Mouse (Mus musculus) CD4-positive helper T cell, adult 2 months (primary cell): ENCODE measurements around the gene Cd300lg.

Source experiments
- DNase-seq: peaks from one replicate; pipeline ENCODE4 v3.0.0-alpha.2; 2012; ENCODE audit warnings: low read depth, missing footprints, low spot score

Gene Cd300lg

GRCm38 (mm10) chr11:102041350-102041949, at the start of gene Cd300lg:
Gene Cd300lg, plus strand, starts transcription at chr11:102041509.
- DNase-seq, result no peak

DNA sequence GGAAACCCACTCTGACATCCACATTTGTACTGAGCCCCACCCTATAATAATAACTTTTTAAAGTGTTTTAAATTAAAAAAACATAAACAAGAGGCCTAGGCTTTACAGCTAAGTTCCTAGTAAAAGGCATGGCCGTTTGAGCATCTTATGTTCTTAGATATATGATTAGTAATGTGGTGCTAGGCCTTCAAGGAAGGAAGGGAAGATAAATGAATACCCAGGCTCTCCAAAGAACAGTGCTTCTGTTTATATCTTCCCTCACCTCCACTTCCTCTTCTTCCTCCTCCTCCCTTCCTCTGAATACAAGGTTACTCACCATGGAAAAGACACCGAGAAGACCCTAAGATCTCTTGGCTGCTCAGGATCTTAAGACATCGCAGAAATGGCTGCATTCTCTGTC, 49.5 kb upstream of the Cd300lg start:
- no peak for DNase-seq

- no peak for DNase-seq
These were observed 48.9 kb upstream of the Cd300lg start for GRCm38 (mm10) chr11:101992411-101992810.

- DNase-seq, result no peak
These were observed 47.2 kb upstream of the Cd300lg start for GRCm38 (mm10) chr11:101994100-101994499.

DNA sequence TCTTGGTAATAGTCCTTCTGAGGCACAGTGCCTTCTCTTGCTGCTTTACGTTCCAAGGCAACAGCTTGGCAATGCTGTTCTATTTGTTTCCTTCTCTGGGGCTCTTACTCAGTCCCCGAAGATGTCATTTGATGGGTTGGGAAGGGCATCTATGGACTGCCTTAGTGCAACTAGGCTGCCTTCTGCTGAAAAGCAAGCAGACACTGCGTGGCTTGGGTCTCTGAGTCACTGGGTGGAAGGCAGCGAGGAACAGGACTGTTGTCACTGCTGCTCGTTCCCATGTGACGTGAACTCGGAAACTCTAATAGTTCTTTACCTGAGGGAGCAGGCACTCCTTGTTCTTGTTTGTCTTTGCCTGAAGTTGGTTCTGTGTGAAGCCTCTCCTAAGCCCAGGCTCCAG, 45.4 kb upstream of the Cd300lg start:
- DNase-seq, result no peak

DNA sequence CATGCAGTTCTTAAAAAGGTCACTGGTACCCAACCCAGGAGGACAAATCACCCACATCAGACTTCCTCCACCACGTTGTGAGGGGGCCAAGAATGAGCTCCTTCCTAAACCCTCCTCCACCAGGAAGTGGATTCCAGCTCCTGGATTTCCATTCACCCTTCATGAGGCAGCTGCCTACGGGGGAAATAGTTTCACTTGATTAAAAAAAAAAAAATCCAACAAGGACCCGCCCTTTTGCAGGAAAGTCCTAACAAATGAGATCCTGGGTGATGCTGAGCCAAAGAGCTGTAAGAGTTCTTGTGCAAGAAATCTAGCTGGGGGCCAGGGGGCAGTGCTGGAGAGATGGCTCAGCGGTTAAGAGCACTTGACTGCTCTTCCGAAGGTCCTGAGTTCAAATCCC, 43.1 kb upstream of the Cd300lg start:
- DNase-seq, result no peak

GRCm38 (mm10) chr11:101999466-101999865, 41.8 kb upstream of the Cd300lg start:
- no peak for DNase-seq

DNA sequence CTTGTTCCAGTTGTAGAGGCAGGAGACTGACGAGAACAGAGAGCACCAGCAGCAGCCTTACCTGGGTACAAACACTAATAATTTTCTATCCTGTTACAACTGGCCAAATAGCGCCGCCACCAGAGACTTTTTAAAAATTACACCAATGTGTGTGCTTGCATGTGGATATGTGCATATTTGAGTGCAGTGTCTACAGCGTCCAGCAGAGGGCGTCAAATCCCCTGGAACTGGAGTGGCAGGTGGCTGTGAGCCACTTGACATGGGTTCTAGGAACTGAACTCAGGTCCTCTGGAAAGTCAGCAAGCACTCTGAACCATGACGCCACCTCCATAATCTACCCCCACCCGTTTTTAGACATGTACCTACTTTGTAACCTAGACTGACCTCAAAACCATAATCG, 37.1 kb upstream of the Cd300lg start:
- DNase-seq, result no peak

DNA sequence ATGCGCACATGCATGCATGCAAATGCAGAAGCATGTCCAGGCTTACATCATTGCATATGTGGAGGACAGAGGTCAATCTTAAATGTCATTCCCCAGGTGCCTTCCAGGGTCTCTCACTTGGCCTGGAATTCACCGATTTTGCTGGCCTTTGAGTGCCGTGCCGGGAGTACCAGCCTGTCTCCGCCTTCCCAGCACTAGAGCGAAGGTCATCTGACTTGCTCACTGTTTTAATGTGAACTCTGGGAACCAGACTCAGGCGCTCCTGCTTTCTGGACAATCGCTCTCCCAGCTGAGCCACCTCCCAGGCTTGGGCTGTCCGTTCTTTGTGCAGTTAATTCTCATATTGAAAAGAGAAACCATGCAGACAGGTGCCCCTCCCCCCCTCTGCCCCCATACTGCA, 35.0 kb upstream of the Cd300lg start:
- DNase-seq, result no peak

DNA sequence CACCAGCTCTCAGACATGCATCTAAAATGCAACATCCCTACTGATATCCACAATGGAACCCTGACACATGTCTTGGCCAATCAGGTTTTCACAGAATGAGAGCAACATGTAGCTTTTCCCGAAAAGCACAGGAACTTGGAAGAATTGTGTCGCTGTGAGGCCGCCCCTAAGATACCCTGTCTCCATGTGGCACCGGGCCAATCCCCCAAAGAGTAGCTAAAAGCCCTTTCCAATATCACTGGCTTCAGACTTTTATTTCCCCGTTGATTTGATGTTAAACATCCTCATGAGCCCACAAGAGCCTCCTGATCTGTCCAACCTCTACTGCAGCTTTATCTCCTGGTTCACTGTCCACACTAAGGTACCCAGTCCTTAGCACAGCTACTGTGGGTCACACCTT, 34.6 kb upstream of the Cd300lg start:
- DNase-seq, result no peak

- no peak for DNase-seq
These were observed 32.9 kb upstream of the Cd300lg start for GRCm38 (mm10) chr11:102008372-102008771.

DNA sequence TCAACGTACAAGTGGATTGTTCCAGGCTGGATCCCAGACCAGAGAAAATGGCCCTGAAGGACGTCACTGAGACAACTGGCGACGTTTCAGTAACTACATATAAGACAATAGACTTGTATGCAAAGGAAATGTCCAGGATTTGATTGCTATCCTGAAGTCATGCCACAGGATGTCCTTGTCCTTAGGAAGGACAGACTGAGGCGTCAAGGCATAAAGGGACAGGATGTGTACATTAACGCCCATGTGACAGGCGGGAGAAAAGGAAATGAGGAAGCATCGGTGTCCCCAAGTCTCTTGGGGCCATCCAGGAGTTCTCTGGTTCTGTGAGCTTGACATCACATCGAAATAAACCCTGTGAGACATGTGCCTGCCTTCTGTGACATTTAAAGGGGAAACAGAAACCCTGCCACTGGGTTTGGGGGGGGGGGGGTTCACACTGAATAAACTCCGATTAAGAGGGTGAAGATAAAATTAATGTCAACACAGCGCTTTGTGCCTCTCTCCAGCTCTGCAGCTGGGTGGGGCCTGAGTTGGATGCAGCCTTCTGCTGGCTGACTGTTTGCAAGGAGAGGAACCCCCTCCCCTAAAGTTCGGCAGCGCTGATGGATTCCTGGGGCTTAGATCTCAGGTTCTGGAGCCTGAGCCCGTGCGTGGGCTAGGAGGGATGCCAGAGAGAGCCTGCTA, 32.2 kb upstream of the Cd300lg start:
- no peak for DNase-seq

- DNase-seq, result no peak
These were observed 31.2 kb upstream of the Cd300lg start for GRCm38 (mm10) chr11:102010140-102010539.

- DNase-seq, result no peak
These were observed 29.8 kb upstream of the Cd300lg start for GRCm38 (mm10) chr11:102011510-102011909.

DNA sequence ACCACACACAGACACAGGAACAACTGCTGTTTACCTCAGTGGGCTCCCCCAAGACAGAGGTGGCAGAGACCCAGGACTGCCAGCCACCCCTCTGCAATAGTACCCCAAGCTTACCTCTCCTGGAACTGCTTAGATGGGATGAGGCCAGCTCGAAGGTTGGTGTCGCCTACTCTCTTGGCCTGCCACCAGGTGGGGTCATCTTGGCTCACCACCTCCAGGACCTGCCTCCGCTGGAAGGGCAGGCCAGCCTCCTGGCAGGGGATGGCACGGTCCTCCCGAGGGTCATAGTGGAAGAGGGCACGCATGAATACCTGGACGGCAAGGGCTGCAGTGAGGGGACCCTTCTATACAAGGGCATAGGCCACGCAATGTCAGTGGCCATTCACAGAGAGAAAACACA, 28.1 kb upstream of the Cd300lg start:
- DNase-seq, result no peak

DNA sequence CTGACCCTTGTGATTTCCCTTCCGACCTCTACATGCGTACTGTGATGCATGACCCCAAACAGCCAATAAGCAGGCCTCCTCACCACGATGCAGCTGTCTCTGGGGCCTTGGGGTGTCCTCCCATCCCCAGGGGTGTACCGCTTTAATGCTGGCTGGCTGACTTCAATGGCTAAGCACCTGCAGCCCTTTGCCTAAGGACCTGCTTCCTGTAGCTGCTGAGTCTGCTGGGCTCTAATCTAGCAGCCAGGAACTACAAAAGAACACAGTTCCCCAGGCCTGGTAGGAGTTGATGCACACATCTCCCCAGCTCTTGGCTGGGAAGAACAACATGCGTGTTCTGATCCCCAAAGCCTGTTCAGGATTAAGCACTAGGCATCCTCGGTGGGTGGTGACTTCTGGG, 25.8 kb upstream of the Cd300lg start:
- DNase-seq, result no peak

GRCm38 (mm10) chr11:102016136-102016535, 25.2 kb upstream of the Cd300lg start:
- no peak for DNase-seq

GRCm38 (mm10) chr11:102019736-102020135, 21.6 kb upstream of the Cd300lg start:
- DNase-seq, result no peak

GRCm38 (mm10) chr11:102021196-102021595, 20.1 kb upstream of the Cd300lg start:
- no peak for DNase-seq

DNA sequence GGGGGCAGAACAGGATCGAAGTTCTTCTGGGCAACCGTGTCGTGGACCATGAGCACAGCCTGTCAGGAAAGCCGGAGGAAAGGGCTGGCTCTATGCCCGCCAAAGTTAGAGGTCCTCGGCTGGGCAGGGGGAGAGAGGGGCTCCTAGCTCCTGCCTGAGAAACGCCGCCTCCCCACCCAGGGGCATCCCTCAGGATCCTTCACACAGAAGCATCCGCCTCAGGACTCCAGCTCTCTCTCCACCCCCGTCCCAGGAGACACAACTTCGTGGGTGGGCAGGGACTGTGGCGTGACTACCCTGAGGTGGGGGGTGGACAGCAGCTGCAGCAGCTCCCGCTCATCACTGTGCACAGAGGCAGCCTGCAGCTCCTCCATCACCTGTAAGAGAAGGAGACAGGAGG, 17.9 kb upstream of the Cd300lg start:
- DNase-seq, result no peak

- no peak for DNase-seq
These were observed 17.1 kb upstream of the Cd300lg start for GRCm38 (mm10) chr11:102024084-102024758.

DNA sequence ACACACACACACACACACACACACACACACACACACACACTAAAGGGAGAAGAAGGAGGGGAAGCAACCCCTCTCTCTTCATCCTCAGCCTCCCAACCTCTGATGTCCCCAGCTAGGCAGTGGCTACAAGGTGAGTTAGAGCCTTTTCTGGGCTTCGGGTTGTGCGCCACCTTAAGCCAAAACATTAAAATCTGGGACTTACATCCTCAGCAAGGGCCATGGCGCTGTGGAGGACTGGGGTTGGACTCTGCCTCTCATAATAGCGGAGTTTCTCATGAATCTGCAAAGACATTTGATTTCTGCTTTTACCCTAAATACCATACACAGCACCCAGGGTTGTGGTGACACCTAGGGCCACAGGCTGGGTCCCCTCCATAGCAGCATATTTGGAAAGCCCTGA, 16.4 kb upstream of the Cd300lg start:
- no peak for DNase-seq

DNA sequence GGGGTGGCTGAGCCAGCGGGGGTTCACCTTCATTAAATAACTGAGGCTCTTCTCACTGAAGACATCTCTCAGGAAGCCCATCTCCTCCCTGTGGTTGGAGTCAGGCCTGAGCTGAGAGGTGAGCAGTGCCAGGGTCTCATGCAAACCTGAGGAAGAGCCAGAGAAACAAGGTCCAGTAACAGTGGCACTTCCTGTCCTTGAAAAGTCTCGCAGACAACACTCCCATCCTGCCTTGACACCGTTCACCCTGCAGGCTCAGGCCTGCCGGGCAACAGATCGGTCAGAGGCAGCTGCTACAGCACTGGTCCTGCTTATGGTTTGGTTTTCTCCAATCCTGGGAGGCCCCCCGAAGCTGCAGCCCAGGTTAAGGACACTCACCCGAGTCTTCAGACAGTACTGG, 16.0 kb upstream of the Cd300lg start:
- no peak for DNase-seq
